Mouse (Mus musculus) bone marrow, adult 2 months (tissue): Measurements from ENCODE around the gene Vmp1. TPM values are rescaled to one million over a fixed set of nuclear protein-coding genes. Genes with fewer than 3 reads are reported as not detected.
A peak's percentile ranks its signal among the peaks of the same experiment; 100 is the strongest.

ENCODE experiments used
- H3K27ac ChIP-seq: fragments of 200-500 bp; 2 replicates; pipeline ENCODE4 v1.5.1; 2012; ENCODE audit warnings: low read depth, mild to moderate bottlenecking, control low read depth, inconsistent platforms, low read length; ENCODE audit not compliant: control insufficient read depth, poor library complexity, insufficient read depth
- H3K4me1 ChIP-seq: fragments of 200-500 bp; 2 replicates; pipeline ENCODE4 v1.6.1; 2011; ENCODE audit warnings: low read length; ENCODE audit not compliant: control insufficient read depth, insufficient read depth
- H3K4me3 ChIP-seq: fragments of 200-500 bp; replicated peaks from 2 replicates; pipeline ENCODE3; 2011; ENCODE audit warnings: mild to moderate bottlenecking, low read depth, low read length, control low read depth; ENCODE audit not compliant: control insufficient read depth
- CTCF ChIP-seq: fragments of 200-500 bp; IDR thresholded peaks from 2 replicates; pipeline ENCODE4 v1.5.1; 2011; ENCODE audit warnings: low read length, control low read depth; ENCODE audit not compliant: control insufficient read depth, insufficient read depth
- POLR2A ChIP-seq: fragments of 200-500 bp; IDR thresholded peaks from 2 replicates; pipeline ENCODE4 v1.6.1; 2011; ENCODE audit warnings: low read depth, mild to moderate bottlenecking, control low read depth, low read length, borderline replicate concordance; ENCODE audit not compliant: control insufficient read depth
- WGBS: fragments of 180-500 bp; shearing (Covaris S2); methylation state at CpG from one replicate; pipeline ENCODE4 v1.1.7; 2018; 5-methylcytosine and 5-hydroxymethylcytosine counted together
- polyA plus RNA-seq: library from polyadenylated mRNA; stranded (reverse); fragments of >200 nt; gene quantifications from 2 replicates; pipeline ENCODE4 v1.2.4, GENCODE M21; 2011; ENCODE audit warnings: low replicate concordance; ENCODE audit not compliant: missing spikeins, insufficient read depth, insufficient read length

Vmp1 gene
- polyA plus RNA-seq, 1 experiment: 88.4 TPM

DNA sequence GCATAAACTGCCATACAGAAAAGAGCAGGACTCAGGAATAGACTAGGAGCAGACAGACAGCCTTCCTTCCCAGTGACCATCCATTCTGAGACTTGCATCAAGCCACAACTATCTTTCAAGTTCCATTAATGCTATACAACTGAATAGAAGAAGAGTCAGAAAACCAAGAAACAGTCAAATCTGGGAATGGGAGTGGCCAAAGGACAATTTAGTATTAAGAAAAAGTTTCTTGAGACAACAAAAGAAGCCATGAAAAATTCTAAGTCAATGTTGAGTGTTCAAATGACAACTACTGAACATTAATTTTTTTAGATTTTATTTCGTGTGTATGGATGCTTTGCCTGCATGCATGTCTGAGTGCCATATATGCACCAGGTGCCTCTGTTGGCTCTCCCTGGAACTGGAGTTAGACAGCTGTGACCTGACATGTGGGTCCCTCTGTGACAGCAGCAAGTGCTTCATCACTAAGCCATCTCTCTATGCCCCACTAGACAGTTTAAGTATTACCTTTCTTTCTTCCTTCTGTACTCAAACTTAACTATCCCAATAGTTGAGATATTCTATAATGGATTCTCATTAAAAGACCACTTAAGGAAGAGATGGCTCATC is 60.1 kb downstream of the Vmp1 start:
- Histone ChIP-seq H3K27ac (no peak overlapping the region), H3K4me3 (no peak overlapping the region), H3K4me1 (peaks cover 1% of the 10 kb centered on the region; the same call in 1 of the 2 replicates)
- TF ChIP-seq CTCF (no peak), POLR2A (no peak)
- WGBS: 60% methylated on average over 1 of the region's 1 CpGs

DNA sequence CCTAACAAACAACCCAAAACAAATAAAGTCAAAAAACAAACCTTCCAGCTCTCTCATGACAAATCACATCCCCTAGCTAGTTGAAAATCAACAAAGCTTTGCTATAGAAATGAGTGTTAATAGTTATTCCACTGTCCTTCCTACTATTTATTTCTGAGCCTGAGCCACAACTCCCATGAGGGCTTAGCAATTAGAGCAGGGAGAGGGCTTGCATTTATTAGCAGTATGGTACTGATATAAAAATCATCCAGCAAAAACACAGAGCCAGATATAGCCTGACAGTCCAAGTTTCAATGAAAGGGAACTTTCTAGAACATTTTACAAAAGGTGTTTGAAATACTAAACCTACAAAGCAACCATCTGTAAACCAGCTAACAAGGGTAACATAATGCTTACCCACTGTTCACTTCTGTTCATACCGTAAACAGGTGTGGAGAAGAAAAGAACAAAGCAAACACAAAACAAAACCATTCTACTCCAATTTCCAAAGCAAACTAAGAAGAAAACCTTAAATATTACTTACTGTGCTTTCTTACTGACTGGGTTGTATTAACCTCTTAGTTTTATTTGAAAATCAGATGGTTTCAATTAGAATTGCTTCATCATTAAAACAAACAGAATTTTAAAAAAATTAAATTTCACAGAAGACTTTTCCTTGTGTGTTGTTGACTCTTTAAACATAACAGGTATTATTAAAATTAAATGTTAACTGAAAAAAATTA is 61.3 kb downstream of the Vmp1 start:
- Histone ChIP-seq H3K4me3 (no peak overlapping the region), H3K27ac (no peak overlapping the region), H3K4me1 (peaks cover 1% of the 10 kb centered on the region; the same call in 1 of the 2 replicates)
- TF ChIP-seq POLR2A (no peak), CTCF (no peak)
- 94% methylated on average over 1 of the region's 1 CpGs for WGBS

- Histone ChIP-seq H3K27ac (no peak overlapping the region), H3K4me3 (no peak overlapping the region), H3K4me1 (peaks cover 1% of the 10 kb centered on the region; the same call in 1 of the 2 replicates)
- TF ChIP-seq POLR2A: no peak
- no peak for TF ChIP-seq CTCF
- WGBS: 91% methylated on average over 13 of the region's 13 CpGs
Measured at GRCm38 (mm10) chr11:86621139-86621538, 62.5 kb downstream of the Vmp1 start.

DNA sequence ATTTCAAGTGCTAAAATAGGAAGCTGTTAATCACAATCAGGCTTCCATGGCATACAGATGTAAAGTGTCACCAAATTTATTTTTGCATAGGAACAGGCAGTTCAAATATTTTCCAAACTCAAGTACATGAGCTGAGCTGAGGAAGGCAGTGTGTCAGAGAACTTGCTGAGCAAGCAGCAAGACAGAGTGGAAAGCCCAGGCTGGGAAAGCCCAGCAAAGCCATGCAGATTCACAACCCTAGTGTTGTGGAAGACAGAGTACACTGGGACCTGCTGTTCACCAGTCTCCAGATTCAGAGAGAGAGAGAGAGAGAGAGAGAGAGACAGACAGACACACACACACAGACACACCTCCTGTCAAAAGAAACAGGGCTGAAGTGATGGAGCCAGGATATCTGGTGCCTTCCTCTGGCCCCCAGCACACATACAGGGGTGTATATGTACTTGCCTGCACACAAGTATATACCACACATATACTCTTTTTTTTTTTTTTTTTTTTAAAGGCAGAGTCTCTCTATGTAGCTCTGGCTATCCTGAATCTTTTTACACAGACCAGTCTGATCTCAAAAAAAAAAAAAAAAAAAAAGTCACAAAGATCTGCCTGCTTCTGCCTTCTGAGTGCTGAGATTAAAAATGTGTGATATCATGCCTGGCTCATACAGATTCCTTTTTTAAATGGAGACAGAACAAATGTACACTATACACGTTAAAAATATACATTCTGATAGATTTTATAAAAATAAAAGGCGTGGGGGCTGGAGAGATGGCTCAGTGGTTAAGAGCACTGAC is 64.9 kb downstream of the Vmp1 start:
- 88% methylated on average over 2 of the region's 2 CpGs for WGBS
- TF ChIP-seq CTCF: no peak
- no peak for TF ChIP-seq POLR2A
- Histone ChIP-seq H3K27ac (no peak overlapping the region), H3K4me3 (no peak overlapping the region), H3K4me1 (peaks cover 3% of the 10 kb centered on the region)

GRCm38 (mm10) chr11:86614607-86615006 is 69.0 kb downstream of the Vmp1 start:
- peaks cover 1% of the 10 kb centered on the region for H3K4me1 ChIP-seq
- no peak for TF ChIP-seq POLR2A
- TF ChIP-seq CTCF: no peak
- 54% methylated on average over 5 of the region's 5 CpGs for WGBS
- no peak overlapping the region for H3K4me3 ChIP-seq
- peak overlapping the region; percentile 71; the same call in 1 of the 2 replicates for H3K27ac ChIP-seq

DNA sequence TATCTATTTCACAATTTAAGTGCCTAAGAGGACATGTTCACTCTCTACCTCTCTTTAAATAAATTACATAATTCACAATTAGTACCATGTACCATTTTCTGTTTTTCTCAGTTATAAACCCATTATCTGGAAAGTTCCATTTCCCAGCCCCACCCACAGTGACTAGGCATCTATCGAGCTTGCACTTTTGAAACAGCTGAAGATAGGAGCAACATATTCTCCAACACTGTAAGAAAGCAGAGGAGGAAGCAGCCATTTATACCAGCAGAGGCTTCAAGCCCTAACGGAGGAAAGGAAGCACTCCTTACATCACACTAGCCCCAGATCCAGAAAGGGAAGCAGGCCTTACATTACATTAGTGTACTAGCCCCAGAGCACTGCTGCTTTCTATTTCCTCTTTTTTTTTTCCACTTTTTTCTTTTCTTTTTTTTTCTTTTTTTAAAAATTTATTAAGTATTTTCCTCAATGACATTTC is 69.5 kb downstream of the Vmp1 start:
- TF ChIP-seq POLR2A: no peak
- no peak for TF ChIP-seq CTCF
- WGBS: 0% methylated on average over 2 of the region's 2 CpGs
- H3K4me3 ChIP-seq: no peak overlapping the region
- H3K27ac ChIP-seq: peak overlapping the region; percentile 72; the same call in 1 of the 2 replicates
- H3K4me1 ChIP-seq: peaks cover 1% of the 10 kb centered on the region

DNA sequence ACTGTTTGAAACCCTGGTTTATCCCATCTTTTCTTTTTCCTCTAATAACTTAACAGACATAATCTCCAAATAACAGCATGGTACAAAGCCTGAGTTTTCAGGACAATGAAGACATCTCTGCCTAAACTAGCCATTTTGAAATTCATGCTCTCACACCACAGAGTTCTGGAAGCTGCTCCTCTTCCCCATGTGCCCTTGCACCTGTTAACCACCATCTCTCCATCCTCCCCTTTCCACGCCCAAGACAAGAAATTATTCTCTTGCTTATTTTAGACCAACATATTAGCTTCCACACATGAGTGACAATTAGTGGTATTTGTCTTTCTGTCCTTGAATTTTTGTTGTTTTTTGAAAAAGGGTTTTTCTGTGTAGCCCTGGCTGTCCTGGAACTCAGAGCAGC is 71.6 kb downstream of the Vmp1 start:
- TF ChIP-seq CTCF: no peak
- no peak for TF ChIP-seq POLR2A
- Histone ChIP-seq H3K4me3 (no peak overlapping the region), H3K27ac (no peak overlapping the region), H3K4me1 (peaks cover 1% of the 10 kb centered on the region)
- 77% methylated on average over 1 of the region's 1 CpGs for WGBS

DNA sequence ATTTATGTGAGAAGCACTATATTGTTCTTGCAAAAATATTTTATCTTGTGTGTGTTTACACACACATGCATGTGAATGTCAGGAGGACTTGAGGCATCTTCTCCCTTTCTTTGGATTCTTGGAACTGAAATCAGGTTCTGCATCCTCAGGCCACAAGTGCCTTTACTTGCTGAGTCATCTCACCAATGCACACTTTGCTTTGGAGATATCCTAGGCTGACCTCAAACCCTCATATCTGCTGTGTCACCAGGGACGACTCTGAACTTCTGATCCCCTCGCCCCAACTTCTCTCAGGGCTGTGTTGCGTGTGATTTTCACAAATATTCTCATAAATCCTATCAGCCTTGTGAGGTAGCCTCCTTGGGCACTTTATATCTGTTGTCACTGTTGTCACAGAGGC is 73.4 kb downstream of the Vmp1 start:
- H3K27ac ChIP-seq: peak overlapping the region; percentile 0; the same call in 1 of the 2 replicates
- 39% methylated on average over 3 of the region's 3 CpGs for WGBS
- H3K4me3 ChIP-seq: no peak overlapping the region
- H3K4me1 ChIP-seq: peaks cover 1% of the 10 kb centered on the region
- TF ChIP-seq CTCF: no peak
- no peak for TF ChIP-seq POLR2A
